Mouse (Mus musculus) forebrain, embryonic 16.5 days (tissue): ENCODE data around the gene Hdgf. TPM values are rescaled to one million over a fixed set of nuclear protein-coding genes. Genes with fewer than 3 reads are reported as not detected.
A peak's percentile ranks its signal among the peaks of the same experiment; 100 is the strongest.

Experiments used
- ATAC-seq: fragments of 200-750 bp; cut with Nextera tagmentation; 2 replicates; pipeline ENCODE4 v1.8.0; 2017; ENCODE audit warnings: mild to moderate bottlenecking, moderate library complexity
- H3K27ac ChIP-seq: fragments of 300-500 bp; sonication (generic); 2 replicates; pipeline ENCODE4 v1.5.1; 2014; ENCODE audit warnings: low read length, control low read depth
- H3K27me3 ChIP-seq: fragments of 300-500 bp; sonication (generic); replicated peaks from 2 replicates; pipeline ENCODE4 v1.6.1; 2014; ENCODE audit warnings: low read length; ENCODE audit not compliant: control insufficient read depth, insufficient read depth
- H3K36me3 ChIP-seq: fragments of 300-500 bp; sonication (generic); 2 replicates; pipeline ENCODE4 v1.6.1; 2014; ENCODE audit not compliant: control insufficient read depth, insufficient read depth
- H3K4me1 ChIP-seq: fragments of 300-500 bp; sonication (generic); replicated peaks from 2 replicates; pipeline ENCODE4 v1.6.1; 2014; ENCODE audit warnings: low read length; ENCODE audit not compliant: control insufficient read depth, insufficient read depth
- H3K4me2 ChIP-seq: fragments of 300-500 bp; sonication (generic); 2 replicates; pipeline ENCODE4 v1.6.1; 2014; ENCODE audit warnings: mild to moderate bottlenecking, low read length, control low read depth
- H3K4me3 ChIP-seq: fragments of 300-500 bp; sonication (generic); replicated peaks from 2 replicates; pipeline ENCODE4 v1.5.1; 2014; ENCODE audit warnings: mild to moderate bottlenecking, low read length, control low read depth
- H3K9ac ChIP-seq: fragments of 300-500 bp; sonication (generic); replicated peaks from 2 replicates; pipeline ENCODE4 v1.6.1; 2014; ENCODE audit warnings: low read depth, low read length, control low read depth
- H3K9me3 ChIP-seq: fragments of 300-500 bp; sonication (generic); 2 replicates; pipeline ENCODE4 v1.6.1; 2016; ENCODE audit warnings: low read length; ENCODE audit not compliant: control insufficient read depth
- WGBS: fragments of 180-500 bp; shearing (Covaris S2); extraction: QIAGEN DNeasy Blood & Tissue Kit; methylation state at CpG from one replicate; pipeline ENCODE4 v1.1.7; 2014; 5-methylcytosine and 5-hydroxymethylcytosine counted together
- polyA plus RNA-seq: library from polyadenylated mRNA; unstranded; fragments of >200 nt; fragmentation: Nextera tagmentation; extraction: Ambion mirVana; gene quantifications from 2 replicates; pipeline ENCODE4 v1.2.1, GENCODE M21; 2015

Gene Hdgf
- polyA plus RNA-seq, 1 experiment from 2014 or later: 186 TPM

GRCm38 (mm10) chr3:87906981-87907857 lies 1.1 kb downstream of the Hdgf start:
- Histone ChIP-seq H3K9me3 (no peaks in the 10 kb centered on the region), H3K4me1 (peaks cover 40% of the 10 kb centered on the region), H3K4me3 (peak overlapping the region; percentile 99), H3K27me3 (no peaks in the 10 kb centered on the region), H3K4me2 (peak overlapping the region; percentile 93), H3K9ac (peak overlapping the region; percentile 97), H3K36me3 (no peaks in the 10 kb centered on the region), H3K27ac (peak overlapping the region; percentile 96)
- no peak for ATAC-seq
- WGBS: under 1% methylated on average over 27 of the region's 27 CpGs

- 17% methylated on average over 1 of the region's 1 CpGs for WGBS
- H3K4me1 ChIP-seq: peaks cover 40% of the 10 kb centered on the region
- H3K9me3 ChIP-seq: no peaks in the 10 kb centered on the region
- peak overlapping the region; percentile 97 for H3K9ac ChIP-seq
- H3K27me3 ChIP-seq: no peaks in the 10 kb centered on the region
- H3K36me3 ChIP-seq: no peaks in the 10 kb centered on the region
- peak overlapping the region; percentile 47; the same call in 1 of the 2 replicates for H3K27ac ChIP-seq
- peak overlapping the region; percentile 99 for H3K4me3 ChIP-seq
- peak overlapping the region; percentile 93 for H3K4me2 ChIP-seq
- no peak for ATAC-seq
These were observed 1.8 kb downstream of the Hdgf start for GRCm38 (mm10) chr3:87907906-87908305.

GRCm38 (mm10) chr3:87909381-87909780 lies 3.3 kb downstream of the Hdgf start:
- 91% methylated on average over 2 of the region's 2 CpGs for WGBS
- Histone ChIP-seq H3K4me2 (no peak overlapping the region), H3K4me1 (peaks cover 40% of the 10 kb centered on the region), H3K9ac (no peak overlapping the region), H3K27ac (no peak overlapping the region), H3K4me3 (no peak overlapping the region), H3K36me3 (peaks cover 4% of the 10 kb centered on the region), H3K9me3 (no peaks in the 10 kb centered on the region), H3K27me3 (no peaks in the 10 kb centered on the region)
- no peak for ATAC-seq

DNA sequence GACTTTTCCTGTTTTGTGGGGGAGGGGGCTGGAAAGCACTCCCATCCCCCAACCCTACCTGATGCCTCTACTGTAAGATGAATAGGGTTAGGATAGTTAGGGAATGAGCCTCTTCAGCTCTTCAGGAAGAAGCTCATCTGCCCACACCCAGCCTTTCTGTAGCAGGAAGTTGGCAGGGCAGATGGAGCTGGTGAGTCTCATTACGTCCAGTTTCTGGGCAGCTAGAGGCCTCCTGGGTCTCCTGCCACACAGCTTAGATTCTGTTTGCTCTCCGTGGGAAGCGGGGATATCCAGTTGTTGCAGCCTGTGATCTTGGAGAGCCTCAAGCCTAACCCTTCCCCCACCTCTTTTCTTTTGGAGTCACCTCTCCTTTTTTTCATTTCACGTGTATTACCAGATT lies 3.8 kb downstream of the Hdgf start:
- no peak overlapping the region for H3K4me3 ChIP-seq
- no peaks in the 10 kb centered on the region for H3K9me3 ChIP-seq
- no peak for ATAC-seq
- H3K36me3 ChIP-seq: peaks cover 7% of the 10 kb centered on the region
- H3K27ac ChIP-seq: 0 out of 2 replicates have a peak overlapping the region, but pooled peaks have one; percentile 20
- peak overlapping the region; percentile 39 for H3K4me2 ChIP-seq
- 0 out of 2 replicates have a peak overlapping the region, but pooled peaks have one; percentile 40 for H3K9ac ChIP-seq
- peaks cover 40% of the 10 kb centered on the region for H3K4me1 ChIP-seq
- WGBS: 5% methylated on average over 4 of the region's 4 CpGs
- H3K27me3 ChIP-seq: no peaks in the 10 kb centered on the region

GRCm38 (mm10) chr3:87910573-87911141 lies 4.5 kb downstream of the Hdgf start:
- Histone ChIP-seq H3K4me1 (peaks cover 40% of the 10 kb centered on the region), H3K27me3 (no peaks in the 10 kb centered on the region), H3K9me3 (no peaks in the 10 kb centered on the region), H3K36me3 (peaks cover 9% of the 10 kb centered on the region), H3K4me3 (peak overlapping the region; percentile 35), H3K4me2 (peak overlapping the region; percentile 39), H3K27ac (peak overlapping the region; percentile 57; the same call in 1 of the 2 replicates), H3K9ac (0 out of 2 replicates have a peak overlapping the region, but pooled peaks have one; percentile 40)
- ATAC-seq: no peak
- WGBS: 6% methylated on average over 12 of the region's 12 CpGs

GRCm38 (mm10) chr3:87913491-87913890 lies 7.4 kb downstream of the Hdgf start:
- Histone ChIP-seq H3K36me3 (peaks cover 17% of the 10 kb centered on the region), H3K9me3 (no peaks in the 10 kb centered on the region), H3K4me2 (no peak overlapping the region), H3K27me3 (no peaks in the 10 kb centered on the region), H3K27ac (no peak overlapping the region), H3K4me3 (no peak overlapping the region), H3K4me1 (peaks cover 26% of the 10 kb centered on the region), H3K9ac (no peak overlapping the region)
- ATAC-seq: no peak
- 86% methylated on average over 7 of the region's 7 CpGs for WGBS

- Histone ChIP-seq H3K4me3 (no peak overlapping the region), H3K4me2 (no peak overlapping the region), H3K4me1 (peaks cover 22% of the 10 kb centered on the region), H3K27ac (no peak overlapping the region), H3K9me3 (no peaks in the 10 kb centered on the region), H3K9ac (no peak overlapping the region), H3K27me3 (no peaks in the 10 kb centered on the region), H3K36me3 (peaks cover 17% of the 10 kb centered on the region)
- no peak for ATAC-seq
- 96% methylated on average over 10 of the region's 10 CpGs for WGBS
These were observed 7.8 kb downstream of the Hdgf start for GRCm38 (mm10) chr3:87913891-87914290.

- Histone ChIP-seq H3K9me3 (no peaks in the 10 kb centered on the region), H3K9ac (no peak overlapping the region), H3K36me3 (peaks cover 17% of the 10 kb centered on the region), H3K4me2 (no peak overlapping the region), H3K4me3 (no peak overlapping the region), H3K27ac (no peak overlapping the region), H3K4me1 (peaks cover 11% of the 10 kb centered on the region), H3K27me3 (no peaks in the 10 kb centered on the region)
- no peak for ATAC-seq
- 88% methylated on average over 1 of the region's 1 CpGs for WGBS
These were observed 10.9 kb downstream of the Hdgf start for GRCm38 (mm10) chr3:87916990-87917389.

DNA sequence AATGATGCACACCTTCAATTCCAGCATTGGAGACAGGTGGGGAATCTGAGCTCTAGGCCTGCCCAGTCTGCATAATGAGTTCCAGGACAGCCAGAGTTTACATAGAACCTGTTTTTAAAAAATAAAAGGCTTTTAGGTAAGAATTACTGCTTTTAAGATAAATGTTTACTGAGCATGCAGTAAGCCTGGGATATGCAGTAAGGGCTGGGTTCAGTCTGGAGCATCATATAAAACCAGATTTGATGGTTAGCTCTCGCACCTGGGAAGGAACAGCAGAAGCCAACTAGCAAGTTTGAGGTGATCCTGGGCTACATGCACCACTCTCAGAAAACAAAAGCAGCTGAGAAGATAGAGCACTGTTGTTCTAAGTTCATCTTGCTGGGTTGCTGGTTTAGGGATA lies 12.4 kb downstream of the Hdgf start:
- Histone ChIP-seq H3K27ac (no peak overlapping the region), H3K27me3 (no peaks in the 10 kb centered on the region), H3K9me3 (no peaks in the 10 kb centered on the region), H3K4me3 (no peak overlapping the region), H3K4me1 (peaks cover 11% of the 10 kb centered on the region), H3K9ac (no peak overlapping the region), H3K36me3 (peaks cover 25% of the 10 kb centered on the region), H3K4me2 (peak overlapping the region; percentile 53)
- 0 out of 2 replicates have a peak, but pooled peaks have one; percentile 0 for ATAC-seq
- WGBS: 97% methylated on average over 1 of the region's 1 CpGs
